Mouse (Mus musculus) C2C12 (cell line): ENCODE data around the gene Nfkbie. TPM values are rescaled to one million over a fixed set of nuclear protein-coding genes. Genes with fewer than 3 reads are reported as not detected.

Source experiments
- H3K27me3 ChIP-seq: one replicate; pipeline ENCODE4 v1.6.1; 2011; ENCODE audit not compliant: control insufficient read depth, insufficient read depth, insufficient read length
- H3K36me3 ChIP-seq: one replicate; pipeline ENCODE4 v1.6.1; 2011; ENCODE audit not compliant: control insufficient read depth, insufficient read depth
- H3K4me3 ChIP-seq: one replicate; pipeline ENCODE4 v1.5.1; 2011; ENCODE audit warnings: mild to moderate bottlenecking, control low read depth; ENCODE audit not compliant: poor library complexity, insufficient read depth, severe bottlenecking
- H3K79me2 ChIP-seq: one replicate; pipeline ENCODE4 v1.6.1; 2011; ENCODE audit not compliant: control insufficient read depth, insufficient read depth
- H3K79me3 ChIP-seq: one replicate; pipeline ENCODE4 v1.6.1; 2011; ENCODE audit warnings: low read depth, control low read depth
- H3ac ChIP-seq: one replicate; pipeline ENCODE3; 2011; ENCODE audit warnings: low read depth; ENCODE audit not compliant: control insufficient read depth, insufficient read length
- CEBPB ChIP-seq: IDR thresholded peaks from one replicate; pipeline ENCODE4 v1.6.1; 2011; ENCODE audit warnings: low read depth, mild to moderate bottlenecking, control low read depth, moderate library complexity
- CTCF ChIP-seq: IDR thresholded peaks from one replicate; pipeline ENCODE4 v1.5.1; 2011; ENCODE audit not compliant: control insufficient read depth, insufficient read depth, insufficient read length
- FOSL1 ChIP-seq: IDR thresholded peaks from one replicate; pipeline ENCODE4 v1.8.0; 2011; ENCODE audit warnings: mild to moderate bottlenecking, low read length; ENCODE audit not compliant: poor library complexity, insufficient read depth, severe bottlenecking
- MAX ChIP-seq: IDR thresholded peaks from one replicate; pipeline ENCODE4 v1.6.1; 2011; ENCODE audit warnings: mild to moderate bottlenecking, control low read depth
- MYOD1 ChIP-seq: IDR thresholded peaks from one replicate; pipeline ENCODE4 v1.6.1; 2011; ENCODE audit warnings: low read depth; ENCODE audit not compliant: control insufficient read depth, insufficient read length
- MYOG ChIP-seq: IDR thresholded peaks from one replicate; pipeline ENCODE4 v1.6.1; 2011; ENCODE audit not compliant: control insufficient read depth, insufficient read length; ENCODE audit errors: extremely low read depth
- USF1 ChIP-seq: IDR thresholded peaks from one replicate; pipeline ENCODE4 v1.6.1; 2011; ENCODE audit warnings: low read depth, mild to moderate bottlenecking, control low read depth, moderate library complexity
- polyA plus RNA-seq: library from polyadenylated mRNA; unstranded; fragments of >200 nt; fragmentation: generic; extraction: Trizol; gene quantifications from one replicate; pipeline ENCODE4 v1.2.1, GENCODE M21; 2012; ENCODE audit warnings: missing spikeins

Gene Nfkbie
- polyA plus RNA-seq, 1 experiment, result 5.3 TPM

DNA sequence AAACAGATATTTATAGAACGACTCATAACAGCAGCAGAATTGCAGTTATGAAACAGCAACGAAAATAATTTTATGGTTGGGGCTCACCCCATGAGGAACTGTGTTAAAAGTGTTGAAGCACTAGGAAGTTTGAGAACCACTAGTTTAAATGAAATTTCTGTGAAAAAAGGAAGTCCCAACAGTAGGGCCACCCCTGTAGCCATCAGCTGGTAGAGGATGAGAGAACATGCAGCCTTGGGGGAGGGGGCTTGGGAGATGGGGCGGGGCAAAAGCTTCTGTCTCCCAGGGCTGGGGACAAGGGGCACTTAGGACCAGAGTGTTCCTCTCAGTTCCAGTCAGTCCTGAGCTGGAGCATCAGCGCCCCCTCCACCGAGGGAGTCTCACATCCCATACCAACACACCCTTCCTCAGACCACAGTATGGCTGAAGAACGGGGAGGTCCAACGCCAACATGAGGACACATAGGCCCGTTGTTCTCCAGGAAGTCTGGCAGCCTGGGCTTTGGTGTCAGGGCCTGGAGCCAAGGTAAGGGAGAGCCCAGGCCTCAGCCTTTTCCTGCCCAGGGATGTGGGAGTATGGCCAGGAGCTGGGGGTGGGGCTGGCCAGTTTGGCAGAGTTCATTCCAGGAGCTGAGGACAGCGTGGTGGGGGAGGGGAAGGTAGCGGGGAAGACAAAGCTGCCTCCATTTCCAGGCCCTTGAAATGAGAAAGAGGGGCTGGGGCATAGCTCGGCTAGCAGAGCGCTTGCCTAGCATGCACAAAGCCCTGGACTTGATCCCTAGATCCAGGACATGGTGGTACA is 28.8 kb downstream of the Nfkbie start:
- no peak overlapping the region for H3ac ChIP-seq
- H3K79me2 ChIP-seq, result peaks cover 14% of the 10 kb centered on the region
- no peak for TF ChIP-seq FOSL1
- no peak for TF ChIP-seq CEBPB
- no peak for TF ChIP-seq MAX
- TF ChIP-seq MYOD1, result no peak
- no peak for TF ChIP-seq MYOG
- TF ChIP-seq CTCF, result no peak
- TF ChIP-seq USF1, result no peak
- H3K36me3 ChIP-seq, result peaks cover 46% of the 10 kb centered on the region
- no peak overlapping the region for H3K4me3 ChIP-seq
- no peaks in the 10 kb centered on the region for H3K27me3 ChIP-seq
- H3K79me3 ChIP-seq, result peaks cover under 1% of the 10 kb centered on the region

DNA sequence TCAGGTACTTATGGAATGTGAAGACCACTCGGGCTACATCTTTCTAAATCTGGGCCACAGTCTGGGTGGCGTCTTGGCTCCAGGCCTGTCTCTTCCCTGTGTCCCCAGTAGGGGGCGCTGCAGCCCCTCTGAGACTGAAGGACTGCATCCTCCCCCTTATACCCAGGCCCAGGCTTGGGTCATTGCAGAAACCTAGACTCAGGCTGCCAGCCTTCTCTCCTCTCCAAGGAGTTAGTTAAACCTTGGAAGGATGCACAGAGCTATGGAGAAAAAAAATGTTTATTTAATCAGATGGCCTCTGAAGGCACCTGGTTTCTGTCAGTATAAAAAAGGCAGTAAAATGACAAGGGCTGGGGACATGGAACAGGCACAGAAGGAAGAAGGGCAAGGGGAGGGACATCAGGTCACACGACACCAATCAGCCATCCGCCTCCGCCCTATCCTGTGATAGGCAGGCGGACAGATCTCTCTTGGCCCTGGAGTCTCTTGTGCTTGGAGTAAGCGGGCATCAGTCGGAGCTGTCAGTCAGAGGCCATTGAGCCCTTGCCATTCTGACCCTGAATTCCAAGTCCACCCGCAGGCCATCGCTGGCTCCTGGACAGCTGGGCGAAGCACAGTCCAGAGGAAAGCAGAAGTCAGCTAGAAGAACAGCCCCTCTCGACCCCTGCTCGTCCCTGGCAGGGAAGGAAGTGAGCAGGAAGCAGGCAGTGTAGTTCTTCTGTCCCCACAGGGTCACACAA is 29.6 kb downstream of the Nfkbie start:
- H3ac ChIP-seq, result no peak overlapping the region
- H3K36me3 ChIP-seq, result peaks cover 54% of the 10 kb centered on the region
- H3K27me3 ChIP-seq, result no peaks in the 10 kb centered on the region
- peaks cover 6% of the 10 kb centered on the region for H3K79me3 ChIP-seq
- peak; percentile 83 for TF ChIP-seq CTCF
- TF ChIP-seq MYOD1, result no peak
- H3K4me3 ChIP-seq, result no peak overlapping the region
- peaks cover 22% of the 10 kb centered on the region for H3K79me2 ChIP-seq

DNA sequence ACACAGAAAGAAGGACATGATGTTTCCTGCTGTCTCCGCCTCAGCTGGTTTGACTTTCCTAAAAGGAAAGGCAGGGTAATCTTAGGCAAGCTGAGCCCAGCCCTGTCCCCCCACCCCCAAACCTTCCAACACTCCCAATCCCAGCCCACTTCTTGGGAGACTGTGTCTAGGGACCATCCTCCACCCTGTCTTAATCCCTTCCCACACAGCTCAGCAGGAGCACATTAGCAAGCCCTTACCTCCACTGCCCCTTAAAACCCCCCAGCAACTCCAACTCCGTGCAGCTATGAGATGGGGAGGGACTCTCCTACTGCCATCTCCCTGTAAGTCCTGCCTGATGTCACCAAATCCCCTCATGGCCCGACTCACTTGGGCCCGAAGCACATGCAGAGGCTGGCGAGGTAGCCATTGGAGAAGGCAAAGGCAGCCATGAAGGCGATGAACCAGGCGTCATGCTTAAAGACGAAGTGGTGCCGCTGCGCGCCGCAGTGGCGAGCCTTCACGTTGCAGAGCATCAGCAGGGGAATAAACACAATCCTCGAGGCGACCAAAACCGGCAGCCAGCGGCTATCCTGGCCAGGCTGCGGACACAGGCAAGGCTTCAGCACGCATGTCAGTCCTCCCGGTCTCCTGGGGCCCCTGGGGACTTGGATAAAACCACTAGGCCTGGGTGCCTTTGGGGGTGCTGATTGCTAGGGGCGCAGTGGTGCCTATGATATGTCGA is 30.4 kb downstream of the Nfkbie start:
- H3K4me3 ChIP-seq, result no peak overlapping the region
- TF ChIP-seq USF1 (no peak), MAX (no peak), MYOD1 (no peak), CTCF (no peak), MYOG (no peak), FOSL1 (no peak)
- H3K36me3 ChIP-seq, result peaks cover 62% of the 10 kb centered on the region

DNA sequence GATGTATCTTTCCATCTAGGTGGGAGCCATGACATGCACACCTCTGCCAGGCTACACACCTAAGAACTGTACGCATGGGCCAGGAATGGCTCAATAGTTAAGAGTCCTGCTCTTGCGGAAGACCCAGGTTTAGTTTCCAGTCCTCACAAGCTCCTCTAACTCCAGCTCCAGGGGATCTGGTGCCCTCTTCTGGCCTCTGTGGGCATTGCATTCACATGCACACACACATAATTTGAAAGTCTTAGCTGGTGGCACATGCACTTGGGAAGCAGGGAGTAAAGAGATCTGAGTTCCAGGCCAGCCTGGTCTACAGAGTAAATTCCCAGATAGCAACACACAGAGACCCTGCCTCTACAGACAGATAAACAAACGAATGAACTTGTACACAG is 30.9 kb downstream of the Nfkbie start:
- H3K36me3 ChIP-seq, result peaks cover 68% of the 10 kb centered on the region
- no peaks in the 10 kb centered on the region for H3K27me3 ChIP-seq
- TF ChIP-seq CTCF (no peak), USF1 (no peak), MYOD1 (no peak), MAX (no peak), FOSL1 (no peak), MYOG (no peak), CEBPB (no peak)

More for the DNA sequence above, 30.4 kb downstream of the Nfkbie start:
- no peaks in the 10 kb centered on the region for H3K27me3 ChIP-seq
- peaks cover 30% of the 10 kb centered on the region for H3K79me2 ChIP-seq
- H3K79me3 ChIP-seq, result peaks cover 12% of the 10 kb centered on the region
- no peak overlapping the region for H3ac ChIP-seq

DNA sequence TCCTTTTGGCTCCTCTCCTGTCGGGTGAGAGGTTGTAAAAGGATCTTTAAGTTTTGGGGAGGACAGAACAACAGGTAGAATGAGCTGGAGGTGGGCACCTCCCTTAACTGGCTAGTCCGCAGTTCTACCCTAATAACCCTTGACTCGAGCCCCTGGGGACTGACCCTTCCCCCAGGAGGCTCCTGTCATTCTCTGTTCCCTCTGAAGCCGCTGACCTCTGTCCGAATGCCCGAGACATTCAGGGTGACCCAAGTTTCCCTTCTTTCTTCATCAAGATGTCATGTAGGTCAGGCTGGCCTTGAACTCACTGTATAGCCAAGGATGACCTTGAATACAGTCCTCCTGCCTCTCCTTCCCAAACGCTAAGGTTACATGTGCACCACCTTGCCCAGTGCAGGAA is 32.9 kb downstream of the Nfkbie start:
- Histone ChIP-seq H3K27me3 (no peaks in the 10 kb centered on the region), H3K79me2 (peaks cover 54% of the 10 kb centered on the region), H3K36me3 (peaks cover 69% of the 10 kb centered on the region), H3ac (no peak overlapping the region), H3K4me3 (no peak overlapping the region), H3K79me3 (peaks cover 36% of the 10 kb centered on the region)
- TF ChIP-seq MAX (no peak), FOSL1 (no peak), CEBPB (no peak), MYOG (no peak), MYOD1 (no peak), USF1 (no peak), CTCF (no peak)

More for the DNA sequence above, 30.9 kb downstream of the Nfkbie start:
- no peak overlapping the region for H3K4me3 ChIP-seq
- H3K79me2 ChIP-seq, result peaks cover 35% of the 10 kb centered on the region
- peaks cover 18% of the 10 kb centered on the region for H3K79me3 ChIP-seq
- H3ac ChIP-seq, result no peak overlapping the region

DNA sequence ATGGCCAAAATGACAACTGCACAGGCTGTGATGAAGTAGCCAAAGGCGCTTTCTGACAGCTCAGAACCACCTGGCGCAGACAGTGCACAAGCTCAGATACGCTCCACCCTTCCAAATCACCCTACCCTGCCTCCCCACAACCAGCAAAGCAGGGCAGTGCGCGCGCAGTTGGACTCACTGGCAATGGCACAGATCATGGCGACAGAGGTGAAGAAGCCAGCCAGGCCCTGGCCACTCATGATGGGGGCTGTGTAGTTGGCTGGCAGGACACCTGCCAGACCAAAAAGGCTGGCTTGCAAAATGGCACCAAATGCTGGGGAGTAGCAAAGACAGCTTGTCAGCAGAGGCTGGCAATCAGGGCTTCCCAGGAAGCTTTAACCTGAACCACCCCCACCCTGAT is 33.7 kb downstream of the Nfkbie start:
- no peak for TF ChIP-seq FOSL1
- no peak for TF ChIP-seq MYOD1
- no peak for TF ChIP-seq USF1
- no peak for TF ChIP-seq MAX
- no peak for TF ChIP-seq CEBPB
- no peak for TF ChIP-seq MYOG
- TF ChIP-seq CTCF, result no peak
- Histone ChIP-seq H3K36me3 (peaks cover 63% of the 10 kb centered on the region), H3K79me3 (peaks cover 45% of the 10 kb centered on the region), H3ac (no peak overlapping the region), H3K79me2 (peaks cover 63% of the 10 kb centered on the region), H3K4me3 (no peak overlapping the region), H3K27me3 (no peaks in the 10 kb centered on the region)
